Mouse (Mus musculus): ENCODE data around the gene Gga2.

Gene Gga2

DNA sequence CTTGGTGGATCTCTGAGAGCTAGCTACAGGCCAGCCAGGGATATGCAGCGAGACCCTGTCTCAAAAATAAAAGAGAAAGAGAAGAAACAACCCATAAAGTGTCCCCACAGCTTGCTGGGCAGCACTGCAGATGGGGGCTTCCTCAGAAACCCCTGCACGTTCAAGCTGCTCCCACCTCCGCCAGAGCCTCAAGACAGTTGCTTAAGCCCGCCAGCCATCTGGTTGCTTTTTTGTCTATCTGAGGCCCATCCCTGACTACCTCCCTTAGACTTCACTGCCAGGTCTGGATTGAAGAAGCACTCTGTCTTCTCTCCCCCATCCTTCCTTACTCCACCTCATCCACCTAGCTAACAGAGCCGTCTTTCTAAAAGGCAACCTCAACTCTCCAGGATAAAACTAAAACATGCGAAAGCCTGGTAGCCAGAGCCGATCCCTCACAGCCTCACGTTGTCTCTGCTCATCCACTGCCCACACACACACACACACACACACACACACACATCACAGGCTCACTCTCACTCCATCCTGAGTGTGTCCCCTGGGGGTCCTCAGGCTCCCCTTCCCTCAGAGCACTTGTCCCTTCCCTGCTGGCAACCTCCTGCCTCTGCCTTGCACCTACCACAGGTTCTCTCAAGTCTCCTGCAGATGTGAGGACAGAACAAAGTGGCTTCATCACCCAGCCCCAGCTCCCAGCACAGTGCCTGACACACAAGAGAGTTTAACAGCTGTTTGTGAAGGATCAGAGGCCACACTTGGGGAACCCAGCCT lies 82.7 kb downstream of the Gga2 start:
- CTCF ChIA-PET, result no interaction called here

DNA sequence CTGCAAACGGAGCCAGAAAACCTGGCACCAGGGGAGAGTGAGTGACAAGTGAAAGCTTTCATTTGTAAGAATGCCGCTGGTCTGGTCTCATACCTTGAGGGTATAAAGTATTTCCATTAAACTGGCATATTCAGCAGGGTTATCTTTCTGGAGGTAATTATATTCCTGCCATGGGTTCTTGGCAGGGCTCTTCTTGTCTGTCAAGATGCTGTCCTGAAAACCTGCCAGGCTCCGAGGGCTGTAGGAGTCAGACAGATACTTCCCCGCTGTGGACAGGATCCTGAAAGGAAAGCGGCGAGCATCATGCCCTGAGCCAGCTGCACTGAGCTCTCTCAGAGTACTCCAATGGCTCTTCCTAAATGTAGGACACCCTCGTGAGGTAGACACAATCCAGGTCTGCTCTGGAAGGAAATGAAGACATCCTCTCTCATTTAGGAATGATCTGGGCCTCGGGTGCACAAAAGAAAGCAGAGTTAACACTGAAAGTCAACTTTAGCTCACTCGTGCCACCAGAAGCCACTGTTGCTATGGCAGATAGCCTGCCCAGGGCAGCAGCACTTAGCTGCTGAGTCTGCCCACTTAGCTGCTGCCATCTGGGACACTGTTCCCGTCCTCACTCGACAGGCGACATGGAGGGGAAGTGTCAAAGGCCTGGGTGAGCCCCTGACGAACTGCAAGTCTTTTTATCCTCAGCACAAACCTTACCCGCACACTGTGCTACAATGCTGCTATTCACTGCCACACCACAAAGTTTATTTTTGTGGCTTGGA lies 84.0 kb downstream of the Gga2 start:
- CTCF ChIA-PET, result no interaction called here

All from spleen, embryonic (tissue).